Mouse (Mus musculus) cerebellum, postnatal 36 days (tissue): Measurements from ENCODE around the gene 1110057P08Rik.
"Not testable (repeated sequence)": the region's sequence is repeated elsewhere in the genome, so short reads cannot be mapped to it uniquely, and the experiment has no call there.

Experiments used
- DNase-seq, 2 experiments: peaks; one replicate each; pipeline ENCODE4 v3.0.0; 2021 to 2022; ENCODE audit warnings: mixed read lengths in 2 of 2

The 1110057P08Rik gene

DNA sequence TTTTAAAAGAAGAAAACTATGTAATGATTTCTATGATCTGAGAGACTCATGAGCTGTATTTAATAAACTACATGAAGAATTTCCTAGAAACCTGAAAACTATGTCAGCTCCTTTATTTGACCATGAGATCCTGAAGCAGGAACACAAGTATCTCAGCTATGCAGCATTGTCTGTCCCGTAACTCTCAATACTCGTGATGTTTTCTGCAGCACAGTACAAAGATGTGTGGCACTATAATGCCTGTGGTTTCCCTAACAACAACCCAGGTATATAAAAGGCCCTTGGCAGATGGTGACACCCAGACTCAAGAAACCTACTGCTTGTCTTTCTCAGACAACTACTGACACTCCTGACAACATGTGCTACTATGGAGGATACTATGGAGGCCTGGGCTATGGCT, at the start of gene 1110057P08Rik:
TSS of gene 1110057P08Rik (plus strand) at position 301 of the 400 bp plus-strand sequence.
- DNase-seq, result no peak

DNA sequence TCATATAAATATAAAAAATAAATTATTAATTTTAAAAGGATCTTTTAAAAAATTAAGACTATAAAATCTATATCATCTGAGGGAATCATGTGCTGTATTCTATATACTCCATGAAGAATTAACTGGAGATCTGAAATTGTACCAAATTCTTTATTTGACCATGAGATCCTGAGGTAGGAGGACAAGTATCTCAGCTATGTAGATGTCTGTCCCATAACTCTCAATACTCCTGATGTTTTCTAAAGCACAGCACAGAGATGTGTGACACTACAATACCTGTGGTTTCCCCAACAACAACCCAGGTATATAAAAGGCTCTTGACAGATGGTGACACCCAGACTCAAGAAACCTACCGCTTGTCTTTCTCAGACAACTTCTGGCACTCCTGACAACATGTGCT, 34.0 kb upstream of the 1110057P08Rik start, which contains the start of gene Gm6358:
TSS of gene Gm6358 (plus strand) at position 301 of the 400 bp plus-strand sequence.
- no peak for DNase-seq

- DNase-seq, result no peak
These were observed 23.7 kb upstream of the 1110057P08Rik start, which contains the start of gene Gm10061 for GRCm38 (mm10) chr16:89150786-89151185. Gm10061 (plus strand) TSS chr16:89151086.

DNA sequence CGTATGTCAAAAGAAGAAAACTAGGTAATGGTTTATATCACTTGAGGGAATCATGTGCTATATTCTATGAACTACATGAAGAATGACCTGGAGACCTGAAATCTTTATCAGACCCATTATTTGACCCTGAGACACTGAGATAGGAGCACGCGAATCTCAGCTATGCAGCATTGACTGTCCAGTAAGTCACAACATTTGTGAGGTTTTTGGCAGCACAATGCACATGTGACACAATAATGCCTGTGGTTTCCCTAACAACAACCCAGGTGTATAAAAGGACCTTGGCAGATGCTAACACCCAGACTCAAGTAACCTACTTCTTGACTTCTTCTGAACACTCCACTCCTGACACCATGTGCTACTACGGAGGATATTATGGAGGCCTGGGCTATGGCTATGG, 16.9 kb upstream of the 1110057P08Rik start, which contains the start of gene Gm9789:
TSS of gene Gm9789 (plus strand) at position 301 of the 400 bp plus-strand sequence.
- DNase-seq, result no peak

GRCm38 (mm10) chr16:89169190-89169589, 5.3 kb upstream of the 1110057P08Rik start, which contains the start of gene Gm7735:
Gm7735 (plus strand) TSS chr16:89169490.
- DNase-seq, result not testable (repeated sequence)

DNA sequence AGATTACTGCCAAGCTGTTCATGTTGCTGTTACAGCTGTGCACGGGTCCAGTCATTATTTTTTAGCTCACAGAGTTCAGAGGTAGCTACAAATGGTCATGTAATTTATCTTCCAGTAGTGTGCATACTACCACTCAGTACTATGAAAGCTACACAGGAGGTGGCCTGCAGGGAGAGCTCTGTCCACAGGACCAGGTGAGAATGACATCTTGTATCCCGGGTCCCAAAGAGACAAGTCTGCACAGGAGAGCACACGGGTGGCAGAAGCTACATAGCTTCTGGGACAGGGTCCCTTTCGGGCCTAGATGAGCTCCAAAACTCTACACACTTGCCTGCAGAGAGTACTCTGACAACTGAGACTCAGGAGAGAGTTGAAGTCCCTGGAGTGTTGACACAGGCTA, 14.1 kb downstream of the 1110057P08Rik start:
- no peak for DNase-seq

- no peak for DNase-seq
These were observed 31.0 kb downstream of the 1110057P08Rik start, which contains the start of gene Krtap20-2 for GRCm38 (mm10) chr16:89205561-89205960. Krtap20-2 (plus strand) TSS chr16:89205861.
